Mouse (Mus musculus) hindbrain, embryonic 14.5 days (tissue): ENCODE results near the gene 4930563M21Rik. TPM values are rescaled to one million over a fixed set of nuclear protein-coding genes. Genes with fewer than 3 reads are reported as not detected.

Experiments
- polyA plus RNA-seq: library from polyadenylated mRNA; unstranded; fragments of >200 nt; fragmentation: Nextera tagmentation; extraction: Ambion mirVana; gene quantifications from 2 replicates; pipeline ENCODE4 v1.2.1, GENCODE M21; 2014

Gene 4930563M21Rik
- polyA plus RNA-seq, 1 experiment from 2014 or later: not detected

Other genes starting within 250 kb of the 4930563M21Rik start
- gene Scaper, start 72.4 kb downstream of the 4930563M21Rik start, polyA plus RNA-seq: 42.1 and 43.5 TPM in 2 replicates
- gene Rcn2, start 31.3 kb upstream of the 4930563M21Rik start, polyA plus RNA-seq: 265 and 297 TPM in 2 replicates
- gene Pstpip1, start 79.4 kb upstream of the 4930563M21Rik start, polyA plus RNA-seq: 0.22 and 0.84 TPM in 2 replicates
- 605 and 634 TPM in 2 replicates for gene Tspan3, start 154.9 kb upstream of the 4930563M21Rik start, polyA plus RNA-seq